Mouse (Mus musculus) heart, embryonic 13.5 days (tissue): ENCODE measurements at regions not wholly inside any gene's neighbourhood (a gene's known extent, or its start where the extent isn't known, plus 50 kb on each side); places are given as distances from the start of the nearest gene placed in this dataset.

ENCODE experiments used
- ATAC-seq: fragments of 200-750 bp; cut with Nextera tagmentation; 2 replicates; pipeline ENCODE4 v1.8.0; 2017; ENCODE audit warnings: moderate TSS enrichment; ENCODE audit not compliant: insufficient number of reproducible peaks, low FRiP score, low TSS enrichment; ENCODE audit errors: extremely low read depth
- H3K27ac ChIP-seq: fragments of 300-500 bp; sonication (generic); replicated peaks from 2 replicates; pipeline ENCODE4 v1.5.1; 2015; ENCODE audit warnings: moderate library complexity, mild to moderate bottlenecking, inconsistent platforms
- H3K27me3 ChIP-seq: fragments of 300-500 bp; sonication (generic); replicated peaks from 2 replicates; pipeline ENCODE4 v1.6.1; 2015; ENCODE audit warnings: mild to moderate bottlenecking, inconsistent platforms
- H3K36me3 ChIP-seq: fragments of 300-500 bp; sonication (generic); 2 replicates; pipeline ENCODE4 v1.6.1; 2015; ENCODE audit warnings: mild to moderate bottlenecking, inconsistent platforms
- H3K4me1 ChIP-seq: fragments of 300-500 bp; sonication (generic); 2 replicates; pipeline ENCODE4 v1.6.1; 2015; ENCODE audit warnings: inconsistent platforms
- H3K4me2 ChIP-seq: fragments of 300-500 bp; sonication (generic); 2 replicates; pipeline ENCODE4 v1.6.1; 2015; ENCODE audit warnings: inconsistent platforms, mild to moderate bottlenecking, moderate library complexity
- H3K4me3 ChIP-seq: fragments of 300-500 bp; sonication (generic); 2 replicates; pipeline ENCODE4 v1.5.1; 2015; ENCODE audit warnings: moderate library complexity, mild to moderate bottlenecking, inconsistent platforms
- H3K9ac ChIP-seq: fragments of 300-500 bp; sonication (generic); 2 replicates; pipeline ENCODE4 v1.6.1; 2015; ENCODE audit warnings: inconsistent platforms, mild to moderate bottlenecking, moderate library complexity
- H3K9me3 ChIP-seq: fragments of 300-500 bp; sonication (generic); 2 replicates; pipeline ENCODE4 v1.6.1; 2016; ENCODE audit warnings: inconsistent platforms
- WGBS: fragments of 180-500 bp; shearing (Covaris S2); methylation state at CpG from one replicate; pipeline ENCODE4 v1.1.7; 2015; ENCODE audit warnings: mixed read lengths; 5-methylcytosine and 5-hydroxymethylcytosine counted together

GRCm38 (mm10) chr13:97308431-97308830 is 67.5 kb downstream of the Enc1 start:
- ATAC-seq: no peak
- 90% methylated on average over 2 of the region's 2 CpGs for WGBS

More at GRCm38 (mm10) chr13:97308431-97308830, 67.5 kb downstream of the Enc1 start:
- no peak overlapping the region for H3K9ac ChIP-seq
- no peak overlapping the region for H3K4me2 ChIP-seq
- no peaks in the 10 kb centered on the region for H3K9me3 ChIP-seq
- H3K4me1 ChIP-seq: peaks cover 38% of the 10 kb centered on the region
- no peak overlapping the region for H3K4me3 ChIP-seq
- no peaks in the 10 kb centered on the region for H3K36me3 ChIP-seq
- H3K27ac ChIP-seq: no peak overlapping the region
- H3K27me3 ChIP-seq: no peaks in the 10 kb centered on the region
